Mouse (Mus musculus) embryonic stem cell, embryonic (primary cell): ENCODE measurements at regions not wholly inside any gene's neighbourhood (a gene's known extent, or its start where the extent isn't known, plus 50 kb on each side); places are given as distances from the start of the nearest gene placed in this dataset.

Source experiments
- CTCF ChIA-PET, 4 experiments: fragments of 300-600 bp in 2 of 4; fragments of 350-600 bp in 2 of 4; sonication (Branson Sonifier 250); formaldehyde crosslinking; loops; one replicate each; lab custom pipeline; 2022; ENCODE audit warnings: inconsistent platforms in 2 of 4; lab: Charles Lee
- POLR2A ChIA-PET, 4 experiments: fragments of 300-600 bp in 2 of 4; fragments of 350-600 bp in 2 of 4; sonication (Branson Sonifier 250); formaldehyde crosslinking; loops; one replicate each; lab custom pipeline; 2022; ENCODE audit warnings: antibody characterized with exemption in 4 of 4, inconsistent platforms in 1 of 4; lab: Charles Lee

DNA sequence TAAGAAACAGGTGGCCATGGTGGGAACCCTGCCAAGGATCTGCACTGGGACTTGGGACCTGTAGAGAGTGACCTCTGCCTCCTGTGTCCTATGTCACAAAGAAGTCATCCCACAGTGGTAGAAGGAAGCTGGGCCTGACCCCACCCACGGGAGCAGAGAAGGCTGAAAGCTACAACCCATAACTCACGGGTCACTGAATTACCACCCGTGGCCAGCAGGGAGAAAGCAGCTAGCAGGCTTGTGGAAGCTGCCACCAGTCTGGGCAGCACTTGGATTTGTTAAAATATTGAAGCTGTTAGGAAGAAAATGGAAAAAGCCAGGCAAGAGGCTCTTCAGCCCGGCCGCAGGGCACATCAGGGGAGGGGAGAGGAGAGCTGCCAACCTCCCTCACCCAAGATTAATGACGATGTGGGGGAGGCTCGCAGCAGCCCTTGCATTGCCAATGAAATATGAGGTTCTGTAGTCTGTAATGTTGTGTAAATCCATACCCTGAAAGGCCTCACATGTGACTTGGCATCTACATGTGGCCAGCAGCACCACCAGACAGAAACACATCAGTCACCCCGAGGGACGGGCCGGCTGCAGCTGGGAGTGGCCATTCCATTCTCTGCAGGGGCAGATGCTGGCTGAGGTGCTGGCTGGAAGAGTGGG, 94.5 kb downstream of the Olfm1 start:
- CTCF ChIA-PET = interaction anchor here in 3 of 4 experiments (0.6 to 1.9 kb wide), 7 partner anchors 9 to 839 kb away, joined by 3 to 9 read pairs (median 3); no protein-coding TSS in a partner anchor

DNA sequence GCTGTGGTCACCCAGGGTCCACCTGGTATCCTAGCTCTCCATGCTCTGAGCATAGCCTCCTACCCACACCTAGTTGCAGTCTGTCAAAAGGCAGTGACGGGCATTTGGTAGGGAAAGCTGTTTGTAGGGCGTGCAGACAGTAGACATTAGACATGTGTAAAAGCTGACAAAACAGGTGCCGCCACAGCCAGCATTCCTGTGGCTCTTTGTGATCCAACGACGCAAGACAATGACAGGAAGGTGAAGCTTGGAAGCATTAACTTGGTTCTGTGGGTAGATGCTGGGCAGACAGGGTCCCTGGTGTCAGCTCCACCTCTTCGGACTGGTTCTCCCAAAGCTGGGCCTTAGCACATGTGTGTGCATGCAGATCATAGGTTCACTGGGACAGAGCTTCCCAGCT, 96.5 kb downstream of the Olfm1 start:
- ChIA-PET POLR2A (interaction anchor here in 1 of 4 experiments (1.3 to 1.5 kb wide), 2 partner anchors 12 to 83 kb away, joined by 3 to 4 read pairs; no protein-coding TSS in a partner anchor), CTCF (interaction anchor here (0.5 to 1.8 kb wide), 9 partner anchors 11 to 130 kb away, joined by 3 to 9 read pairs (median 3); no protein-coding TSS in a partner anchor)

More for the DNA sequence above, 94.5 kb downstream of the Olfm1 start:
- POLR2A ChIA-PET = interaction anchor here in 1 of 4 experiments (0.8 to 0.9 kb wide), 2 partner anchors 24 to 35 kb away, joined by 3 read pairs; no protein-coding TSS in a partner anchor

- POLR2A ChIA-PET = interaction anchor here in 2 of 4 experiments (0.6 to 1.5 kb wide), 4 partner anchors 13 to 236 kb away, joined by 3 to 6 read pairs (median 4); no protein-coding TSS in a partner anchor
- CTCF ChIA-PET = interaction anchor here (0.5 to 1.8 kb wide), 17 partner anchors 12 to 1538 kb away, joined by 3 to 9 read pairs (median 3); no protein-coding TSS in a partner anchor
Measured at GRCm38 (mm10) chr2:28289860-28290471, 97.2 kb downstream of the Olfm1 start.

- ChIA-PET CTCF (interaction anchor here in 1 of 4 experiments (0.8 to 0.9 kb wide), 2 partner anchors 10 to 88 kb away, joined by 3 read pairs; no protein-coding TSS in a partner anchor), POLR2A (no interaction called here)
Measured at GRCm38 (mm10) chr2:28294509-28294908, 101.7 kb downstream of the Olfm1 start.

GRCm38 (mm10) chr2:28296183-28296582, 103.4 kb downstream of the Olfm1 start:
- ChIA-PET CTCF (interaction anchor here in 1 of 4 experiments (0.6 kb wide), 1 partner anchor 92 kb away, joined by 5 read pairs; no protein-coding TSS in a partner anchor), POLR2A (no interaction called here)

- POLR2A ChIA-PET = interaction anchor here in 2 of 4 experiments (1.0 to 1.1 kb wide), 2 partner anchors 9 to 18 kb away, joined by 3 read pairs; no protein-coding TSS in a partner anchor
- CTCF ChIA-PET = interaction anchor here in 1 of 4 experiments (0.6 kb wide), 1 partner anchor 482 kb away, joined by 5 read pairs; no protein-coding TSS in a partner anchor
Measured at GRCm38 (mm10) chr2:28298738-28299137, 105.9 kb downstream of the Olfm1 start.

DNA sequence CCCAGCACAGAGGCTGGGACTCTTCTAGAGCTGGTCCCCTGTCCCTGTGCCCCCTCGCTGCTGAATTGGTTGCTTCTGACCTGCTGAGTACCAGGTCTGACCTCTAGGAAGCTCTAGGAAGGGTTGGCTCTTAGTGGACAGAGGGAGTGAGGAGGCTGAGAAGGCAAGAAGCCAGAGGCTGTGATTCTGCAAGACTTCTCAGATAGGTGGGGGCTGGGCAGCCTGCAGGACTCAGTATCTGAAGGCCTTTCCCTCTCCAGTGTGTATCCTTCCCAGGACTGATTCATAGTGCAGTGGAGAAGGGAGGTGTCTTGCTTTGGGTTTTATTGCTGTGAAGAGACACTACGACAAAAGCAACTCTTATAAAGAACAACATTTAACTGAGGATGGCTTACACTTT, 106.6 kb downstream of the Olfm1 start:
- ChIA-PET CTCF (no interaction called here), POLR2A (no interaction called here)

DNA sequence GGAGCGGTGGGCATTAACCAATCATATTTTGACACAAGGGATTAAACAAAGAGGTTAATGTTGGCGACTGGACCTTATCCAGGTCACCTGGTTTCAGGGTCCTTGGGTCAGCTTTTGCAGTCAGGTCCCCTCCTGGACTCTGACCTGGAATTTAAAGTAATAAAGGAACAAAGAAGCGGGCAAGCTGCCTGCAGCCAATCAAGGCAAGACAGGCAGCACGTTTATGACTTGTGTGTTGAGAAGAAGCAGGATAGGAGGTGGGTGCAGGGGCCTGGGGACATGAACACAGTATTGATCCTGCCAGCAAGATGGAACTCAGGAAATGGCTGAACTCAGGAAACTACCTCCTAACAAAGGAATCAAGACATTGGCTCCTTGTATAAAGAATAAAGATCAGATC, 108.5 kb downstream of the Olfm1 start:
- ChIA-PET CTCF (interaction anchor here in 3 of 4 experiments (1.0 to 2.1 kb wide), 3 partner anchors 96 to 117 kb away, joined by 3 to 7 read pairs (median 5); no protein-coding TSS in a partner anchor), POLR2A (interaction anchor here in 1 of 4 experiments (0.7 kb wide), 1 partner anchor 10 kb away, joined by 3 read pairs; no protein-coding TSS in a partner anchor)

DNA sequence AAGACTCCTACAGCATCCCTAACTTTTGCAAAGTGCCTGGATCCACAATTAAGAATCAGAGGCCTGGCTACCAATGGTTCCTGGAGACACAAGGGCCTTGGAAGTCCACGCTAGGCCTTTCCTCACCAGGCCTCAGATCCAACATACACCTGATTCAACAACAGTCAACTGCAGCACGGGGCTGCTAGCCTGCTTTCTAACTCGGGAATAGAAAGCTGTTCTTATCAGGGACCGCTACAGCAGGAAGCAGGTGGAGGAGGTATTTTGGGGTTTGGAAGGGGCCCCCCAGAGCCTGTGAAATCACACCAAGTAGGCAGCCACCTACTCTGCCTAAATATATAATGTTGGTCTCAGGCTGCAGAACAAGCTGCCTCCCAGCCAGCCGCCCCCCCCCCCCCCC, 111.1 kb downstream of the Olfm1 start:
- CTCF ChIA-PET = interaction anchor here (0.7 to 1.7 kb wide), 8 partner anchors 10 to 798 kb away, joined by 3 to 9 read pairs (median 4); no protein-coding TSS in a partner anchor
- POLR2A ChIA-PET = interaction anchor here in 2 of 4 experiments (0.6 to 0.7 kb wide), 2 partner anchors 27 to 60 kb away, joined by 3 to 5 read pairs; no protein-coding TSS in a partner anchor

DNA sequence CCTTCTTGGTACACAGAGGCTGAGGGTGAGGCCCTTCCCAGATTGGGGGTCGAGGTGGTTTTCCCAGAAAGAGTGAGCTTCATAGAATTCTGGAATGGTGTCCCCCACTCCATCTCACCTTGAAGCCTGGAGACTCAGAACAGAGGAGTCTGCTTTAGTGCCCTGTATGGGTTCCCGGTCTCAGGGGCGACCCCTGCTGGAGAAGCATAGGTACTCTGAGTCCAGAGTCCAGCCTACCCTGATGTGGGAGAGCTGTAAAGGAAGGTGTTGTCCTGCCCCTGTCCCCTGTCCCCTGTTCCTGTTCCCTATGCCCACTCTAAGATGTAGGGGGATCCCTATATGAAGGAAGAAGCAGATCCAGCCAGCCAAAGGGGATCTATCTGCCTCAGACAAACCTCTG, 111.9 kb downstream of the Olfm1 start:
- CTCF ChIA-PET = interaction anchor here (0.5 to 1.7 kb wide), 28 partner anchors 8 to 1165 kb away, joined by 3 to 14 read pairs (median 3); no protein-coding TSS in a partner anchor

DNA sequence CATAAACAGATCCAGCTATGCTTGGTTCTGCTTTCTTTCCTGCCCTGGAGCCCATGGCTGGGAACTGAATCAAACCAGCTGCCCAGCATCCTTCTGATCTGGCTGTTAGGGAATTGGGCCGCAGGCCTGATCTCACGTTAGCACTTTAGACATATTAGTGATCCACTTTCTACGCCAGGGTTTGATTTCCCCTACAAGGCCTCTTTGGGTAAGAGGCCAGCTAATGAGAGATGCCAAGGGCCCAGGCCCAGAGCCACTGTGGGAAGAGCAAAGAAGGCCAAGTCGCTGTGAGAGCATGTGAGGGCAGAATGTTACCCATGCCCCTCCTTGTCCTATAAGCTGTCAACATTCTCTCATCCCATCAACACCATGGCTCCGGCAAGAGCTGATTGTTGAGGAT, 116.3 kb downstream of the Olfm1 start:
- POLR2A ChIA-PET = no interaction called here
- CTCF ChIA-PET = interaction anchor here in 1 of 4 experiments (1.3 kb wide), 1 partner anchor 19 kb away, joined by 3 read pairs; no protein-coding TSS in a partner anchor

More for the DNA sequence above, 111.9 kb downstream of the Olfm1 start:
- POLR2A ChIA-PET = no interaction called here

- ChIA-PET POLR2A (no interaction called here), CTCF (interaction anchor here in 1 of 4 experiments (1.5 kb wide), 1 partner anchor 7 kb away, joined by 3 read pairs; no protein-coding TSS in a partner anchor)
Measured at GRCm38 (mm10) chr2:28312212-28312611, 119.4 kb downstream of the Olfm1 start.

DNA sequence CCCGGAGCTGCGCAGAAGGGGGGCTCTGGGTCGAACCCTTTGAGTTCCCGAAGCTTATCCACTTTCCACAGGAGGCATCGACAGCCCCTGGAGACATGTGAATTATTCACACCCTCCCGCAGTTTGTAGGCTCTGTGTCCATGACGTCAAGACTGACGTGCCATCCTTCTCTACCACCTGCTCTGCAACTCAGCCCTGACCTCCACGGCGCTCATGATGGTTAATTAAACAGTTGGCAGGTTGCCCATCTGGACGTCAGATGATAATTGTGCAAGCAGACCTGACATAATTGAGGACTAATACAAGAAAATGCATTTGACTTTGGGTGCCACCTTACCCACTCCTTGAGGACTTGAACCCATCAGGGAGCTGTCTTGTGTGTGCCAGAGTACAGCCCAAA, 121.1 kb upstream of the Ppp1r26 start:
- POLR2A ChIA-PET = no interaction called here
- CTCF ChIA-PET = interaction anchor here in 1 of 4 experiments (0.8 kb wide), 1 partner anchor 44 kb away, joined by 3 read pairs; no protein-coding TSS in a partner anchor

DNA sequence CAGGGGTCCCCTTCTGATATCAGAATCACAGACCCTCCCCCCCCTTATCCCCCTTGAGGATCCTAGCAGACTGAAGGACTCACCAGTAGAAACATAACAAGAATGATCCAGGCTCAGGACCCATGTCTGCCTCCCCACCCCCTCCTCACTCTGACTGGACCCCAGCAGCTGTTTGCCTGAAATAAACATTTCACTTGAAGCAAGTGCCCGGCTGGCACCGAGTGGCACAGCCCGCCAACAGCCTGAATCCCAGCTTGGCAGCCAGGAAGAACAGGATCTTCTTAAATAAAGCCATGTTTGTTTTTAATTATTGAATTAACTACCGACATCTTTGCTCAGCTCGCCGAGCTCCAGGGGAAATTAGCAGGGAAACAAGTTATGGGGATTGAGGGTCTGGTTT, 120.5 kb upstream of the Ppp1r26 start:
- ChIA-PET CTCF (interaction anchor here in 1 of 4 experiments (0.8 kb wide), 1 partner anchor 44 kb away, joined by 3 read pairs; no protein-coding TSS in a partner anchor), POLR2A (no interaction called here)

GRCm38 (mm10) chr2:28326682-28327081, 119.9 kb upstream of the Ppp1r26 start:
- ChIA-PET POLR2A (interaction anchor here in 1 of 4 experiments (0.6 kb wide), 1 partner anchor 551 kb away, joined by 3 read pairs; no protein-coding TSS in a partner anchor), CTCF (interaction anchor here in 1 of 4 experiments (0.7 kb wide), 1 partner anchor 9 kb away, joined by 3 read pairs; no protein-coding TSS in a partner anchor)

GRCm38 (mm10) chr2:28329130-28329529, 117.5 kb upstream of the Ppp1r26 start:
- ChIA-PET POLR2A (interaction anchor here in 1 of 4 experiments (0.5 kb wide), 1 partner anchor 40 kb away, joined by 3 read pairs; no protein-coding TSS in a partner anchor), CTCF (interaction anchor here in 1 of 4 experiments (1.4 kb wide), 1 partner anchor 40 kb away, joined by 3 read pairs; no protein-coding TSS in a partner anchor)

GRCm38 (mm10) chr2:28335141-28335789, 111.3 kb upstream of the Ppp1r26 start:
- ChIA-PET CTCF (interaction anchor here in 3 of 4 experiments (0.5 to 1.7 kb wide), 3 partner anchors 8 to 83 kb away, joined by 3 to 10 read pairs (median 3); no protein-coding TSS in a partner anchor), POLR2A (interaction anchor here in 1 of 4 experiments (1.6 kb wide), 1 partner anchor 12 kb away, joined by 3 read pairs; no protein-coding TSS in a partner anchor)
